Mouse (Mus musculus): Measurements from ENCODE around the gene Lama5.

DNA sequence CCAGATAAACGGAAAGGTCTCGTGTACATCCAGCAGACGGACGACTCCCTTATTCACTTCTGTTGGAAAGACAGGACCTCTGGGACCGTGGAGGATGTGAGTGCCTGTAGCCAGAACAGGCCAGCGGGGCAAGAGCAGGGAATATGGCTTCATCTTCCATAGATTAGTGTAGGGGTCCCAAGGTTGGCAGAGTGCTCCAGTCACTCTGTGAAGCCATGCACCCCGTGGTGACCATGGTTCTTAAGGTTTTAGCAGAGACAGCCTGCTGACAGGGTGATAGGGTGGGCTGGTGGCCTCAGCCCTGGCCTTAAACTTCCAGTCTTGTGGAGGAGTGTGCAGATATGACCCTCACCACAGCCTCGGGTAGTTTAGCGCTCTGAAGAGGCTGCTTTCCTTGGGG is 53.5 kb downstream of the Lama5 start:
- TF ChIP-seq POLR2A (IDR thresholded peaks at IDR 0.05; ENCODE audit: control insufficient read depth, low read depth, low read length) (no peak), CTCF (IDR thresholded peaks at IDR 0.05; ENCODE audit: control insufficient read depth, insufficient read depth, insufficient replicate concordance, low read depth, low read length) (no peak)
